Mouse (Mus musculus): ENCODE results near the gene S100a13. TPM values are rescaled to one million over a fixed set of nuclear protein-coding genes. Genes with fewer than 3 reads are reported as not detected.

Gene S100a13
- polyA plus RNA-seq, 1 experiment, result 83.0 TPM

- Histone ChIP-seq H3K4me3 (ENCODE audit: control insufficient read depth, insufficient read depth, low read length) (no peak overlapping the region), H3K27me3 (ENCODE audit: control insufficient read depth, insufficient read depth, low read length) (no peaks in the 10 kb centered on the region), H3K36me3 (ENCODE audit: control insufficient read depth, insufficient read depth, low read length) (peaks cover 67% of the 10 kb centered on the region), H3K27ac (ENCODE audit: control insufficient read depth, insufficient read depth, low read length) (no peak overlapping the region), H3K4me1 (replicated peaks; ENCODE audit: control insufficient read depth, insufficient read depth, low read length) (no peaks in the 10 kb centered on the region)
- no peak for DNase-seq
- TF ChIP-seq POLR2A (IDR thresholded peaks at IDR 0.05; ENCODE audit: control insufficient read depth, extremely low read depth, insufficient read depth, low read length, poor library complexity), result no peak
- no peak for TF ChIP-seq CTCF (IDR thresholded peaks at IDR 0.05; ENCODE audit: borderline replicate concordance, control insufficient read depth, extremely low read depth, insufficient read depth, low read length, poor library complexity)
- WGBS, result 97% methylated on average over 5 of the region's 5 CpGs
These were observed 9.0 kb upstream of the S100a13 start for GRCm38 (mm10) chr3:90505216-90505615.

GRCm38 (mm10) chr3:90506362-90506761 lies 7.9 kb upstream of the S100a13 start:
- no peak for DNase-seq
- no peak overlapping the region for H3K27ac ChIP-seq (ENCODE audit: control insufficient read depth, insufficient read depth, low read length)
- no peaks in the 10 kb centered on the region for H3K27me3 ChIP-seq (ENCODE audit: control insufficient read depth, insufficient read depth, low read length)
- peaks cover 57% of the 10 kb centered on the region for H3K36me3 ChIP-seq (ENCODE audit: control insufficient read depth, insufficient read depth, low read length)
- TF ChIP-seq POLR2A (IDR thresholded peaks at IDR 0.05; ENCODE audit: control insufficient read depth, extremely low read depth, insufficient read depth, low read length, poor library complexity) (no peak), CTCF (IDR thresholded peaks at IDR 0.05; ENCODE audit: borderline replicate concordance, control insufficient read depth, extremely low read depth, insufficient read depth, low read length, poor library complexity) (no peak)
- no peak overlapping the region for H3K4me3 ChIP-seq (ENCODE audit: control insufficient read depth, insufficient read depth, low read length)
- WGBS, result 89% methylated on average over 3 of the region's 3 CpGs
- no peaks in the 10 kb centered on the region for H3K4me1 ChIP-seq (replicated peaks; ENCODE audit: control insufficient read depth, insufficient read depth, low read length)

- Histone ChIP-seq H3K36me3 (ENCODE audit: control insufficient read depth, insufficient read depth, low read length) (peaks cover 36% of the 10 kb centered on the region), H3K27me3 (ENCODE audit: control insufficient read depth, insufficient read depth, low read length) (no peaks in the 10 kb centered on the region), H3K27ac (ENCODE audit: control insufficient read depth, insufficient read depth, low read length) (peak overlapping the region; percentile 19; the same call in 1 of the 2 replicates), H3K4me3 (ENCODE audit: control insufficient read depth, insufficient read depth, low read length) (peak overlapping the region; percentile 95), H3K4me1 (replicated peaks; ENCODE audit: control insufficient read depth, insufficient read depth, low read length) (no peaks in the 10 kb centered on the region)
- no peak for DNase-seq
- TF ChIP-seq CTCF (IDR thresholded peaks at IDR 0.05; ENCODE audit: borderline replicate concordance, control insufficient read depth, extremely low read depth, insufficient read depth, low read length, poor library complexity) (0 out of 2 replicates have a peak, but pooled peaks have one; percentile 35), POLR2A (IDR thresholded peaks at IDR 0.05; ENCODE audit: control insufficient read depth, extremely low read depth, insufficient read depth, low read length, poor library complexity) (no peak)
- WGBS, result 2% methylated on average over 20 of the region's 20 CpGs
These were observed 5.8 kb upstream of the S100a13 start for GRCm38 (mm10) chr3:90508287-90508949.

- peaks cover 6% of the 10 kb centered on the region; the same call in 1 of the 2 replicates for H3K4me1 ChIP-seq (replicated peaks; ENCODE audit: control insufficient read depth, insufficient read depth, low read length)
These were observed 5.1 kb upstream of the S100a13 start, which contains the start of gene Chtop for GRCm38 (mm10) chr3:90508950-90509746. TSS of gene Chtop (minus strand) at chr3:90509498.

GRCm38 (mm10) chr3:90509747-90510123 lies 4.5 kb upstream of the S100a13 start:
- H3K36me3 ChIP-seq (ENCODE audit: control insufficient read depth, insufficient read depth, low read length), result peaks cover 23% of the 10 kb centered on the region
- no peak overlapping the region for H3K27ac ChIP-seq (ENCODE audit: control insufficient read depth, insufficient read depth, low read length)
- no peaks in the 10 kb centered on the region for H3K27me3 ChIP-seq (ENCODE audit: control insufficient read depth, insufficient read depth, low read length)
- WGBS, result 24% methylated on average over 2 of the region's 2 CpGs
- no peak overlapping the region for H3K4me3 ChIP-seq (ENCODE audit: control insufficient read depth, insufficient read depth, low read length)
- no peak for DNase-seq
- peaks cover 8% of the 10 kb centered on the region; the same call in 1 of the 2 replicates for H3K4me1 ChIP-seq (replicated peaks; ENCODE audit: control insufficient read depth, insufficient read depth, low read length)
- TF ChIP-seq CTCF (IDR thresholded peaks at IDR 0.05; ENCODE audit: borderline replicate concordance, control insufficient read depth, extremely low read depth, insufficient read depth, low read length, poor library complexity) (no peak), POLR2A (IDR thresholded peaks at IDR 0.05; ENCODE audit: control insufficient read depth, extremely low read depth, insufficient read depth, low read length, poor library complexity) (no peak)

More at GRCm38 (mm10) chr3:90508950-90509746, 5.1 kb upstream of the S100a13 start, which contains the start of gene Chtop:
- WGBS, result under 1% methylated on average over 66 of the region's 66 CpGs
- DNase-seq, result peak; percentile 99
- TF ChIP-seq POLR2A (IDR thresholded peaks at IDR 0.05; ENCODE audit: control insufficient read depth, extremely low read depth, insufficient read depth, low read length, poor library complexity), result peak; percentile 53
- TF ChIP-seq CTCF (IDR thresholded peaks at IDR 0.05; ENCODE audit: borderline replicate concordance, control insufficient read depth, extremely low read depth, insufficient read depth, low read length, poor library complexity), result 0 out of 2 replicates have a peak, but pooled peaks have one; percentile 14
- Histone ChIP-seq H3K27ac (ENCODE audit: control insufficient read depth, insufficient read depth, low read length) (peak within 1 kb of the TSS; percentile 19; the same call in 1 of the 2 replicates), H3K4me3 (ENCODE audit: control insufficient read depth, insufficient read depth, low read length) (peak within 1 kb of the TSS; percentile 95), H3K27me3 (ENCODE audit: control insufficient read depth, insufficient read depth, low read length) (no peaks in the 10 kb centered on the region), H3K36me3 (ENCODE audit: control insufficient read depth, insufficient read depth, low read length) (peaks cover 29% of the 10 kb centered on the region)

- 97% methylated on average over 5 of the region's 5 CpGs for WGBS
- H3K4me3 ChIP-seq (ENCODE audit: control insufficient read depth, insufficient read depth, low read length), result no peak overlapping the region
- H3K27me3 ChIP-seq (ENCODE audit: control insufficient read depth, insufficient read depth, low read length), result no peaks in the 10 kb centered on the region
- peaks cover 1% of the 10 kb centered on the region; the same call in 1 of the 2 replicates for H3K36me3 ChIP-seq (ENCODE audit: control insufficient read depth, insufficient read depth, low read length)
- peaks cover 17% of the 10 kb centered on the region for H3K4me1 ChIP-seq (replicated peaks; ENCODE audit: control insufficient read depth, insufficient read depth, low read length)
- no peak for DNase-seq
- TF ChIP-seq CTCF (IDR thresholded peaks at IDR 0.05; ENCODE audit: borderline replicate concordance, control insufficient read depth, extremely low read depth, insufficient read depth, low read length, poor library complexity), result no peak
- TF ChIP-seq POLR2A (IDR thresholded peaks at IDR 0.05; ENCODE audit: control insufficient read depth, extremely low read depth, insufficient read depth, low read length, poor library complexity), result no peak
- no peak overlapping the region for H3K27ac ChIP-seq (ENCODE audit: control insufficient read depth, insufficient read depth, low read length)
These were observed 2.0 kb upstream of the S100a13 start for GRCm38 (mm10) chr3:90512276-90512675.
